Mouse (Mus musculus): ENCODE data around the gene Stom.

GRCm38 (mm10) chr2:35345984-35346383 is 9.2 kb upstream of the Stom start:
- TF ChIP-seq POLR2A (IDR thresholded peaks at IDR 0.05; ENCODE audit: low read depth, low read length), result no peak
- no peak for TF ChIP-seq CTCF (conservative IDR thresholded peaks at IDR 0.05; ENCODE audit: insufficient read depth, insufficient read length, low read depth, low read length)

Data from kidney, adult 2 months (tissue).